Mouse (Mus musculus): ENCODE results near the gene Atf7ip. TPM values are rescaled to one million over a fixed set of nuclear protein-coding genes. Genes with fewer than 3 reads are reported as not detected.

The Atf7ip gene
- polyA plus RNA-seq, 1 experiment: 110 TPM

DNA sequence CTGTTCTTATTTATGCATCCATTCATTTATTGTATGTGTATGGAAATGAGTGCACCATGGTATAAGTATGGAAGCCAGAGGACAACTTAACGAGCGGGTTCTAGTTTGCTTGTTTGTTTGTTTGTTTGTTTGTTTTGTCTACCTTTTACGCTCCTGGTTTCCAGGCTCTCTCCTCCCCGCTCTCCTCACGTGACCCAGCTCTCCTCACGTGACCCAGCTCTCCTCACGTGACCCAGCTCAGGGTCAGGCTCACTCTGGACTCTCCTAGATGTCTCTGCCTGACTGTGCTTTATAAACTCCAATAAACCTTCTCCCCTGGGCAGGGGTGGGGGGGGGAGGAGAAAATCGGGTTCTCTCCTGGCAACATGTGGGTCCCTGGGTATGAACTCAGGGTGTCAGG, 144.7 kb downstream of the Atf7ip start:
- H3K4me3 ChIP-seq (ENCODE audit: low read depth, low read length): no peak overlapping the region
- no peaks in the 10 kb centered on the region for H3K27me3 ChIP-seq (ENCODE audit: control insufficient read depth, insufficient read depth, low read length, poor library complexity, severe bottlenecking)
- no peaks in the 10 kb centered on the region for H3K9me3 ChIP-seq (replicated peaks; ENCODE audit: control insufficient read depth, insufficient read depth, low read length, poor library complexity, severe bottlenecking)
- no peaks in the 10 kb centered on the region for H3K36me3 ChIP-seq (ENCODE audit: control insufficient read depth, insufficient read depth, low read length, poor library complexity, severe bottlenecking)
- no peak overlapping the region for H3K9ac ChIP-seq (ENCODE audit: low read depth, poor library complexity, severe bottlenecking)
- H3K4me1 ChIP-seq (ENCODE audit: control insufficient read depth, insufficient read depth, low read length): no peaks in the 10 kb centered on the region
- no peak overlapping the region for H3K27ac ChIP-seq (ENCODE audit: insufficient read depth, low read length)
- TF ChIP-seq EP300 (IDR thresholded peaks at IDR 0.05; ENCODE audit: insufficient read depth, low read depth, low read length): no peak

DNA sequence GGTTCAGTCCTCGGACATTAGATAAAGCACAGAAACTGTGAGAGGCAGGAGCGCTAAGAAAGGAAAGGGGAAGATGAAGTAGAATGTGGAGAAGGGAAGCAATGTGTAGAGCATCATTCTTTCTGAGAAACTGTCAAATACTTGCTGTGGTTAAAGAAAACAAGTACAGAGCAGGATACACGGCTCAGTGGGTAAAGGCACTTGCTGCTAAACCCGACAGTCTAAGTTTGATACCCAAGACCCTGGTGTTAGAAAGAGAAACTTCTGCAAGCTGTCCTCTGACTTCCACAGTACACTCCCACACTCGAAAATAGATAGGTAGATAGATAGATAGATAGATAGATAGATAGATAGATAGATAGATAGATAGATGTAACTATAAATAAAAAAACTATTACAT, 147.4 kb downstream of the Atf7ip start:
- Histone ChIP-seq H3K9me3 (replicated peaks; ENCODE audit: control insufficient read depth, insufficient read depth, low read length, poor library complexity, severe bottlenecking) (no peaks in the 10 kb centered on the region), H3K27me3 (ENCODE audit: control insufficient read depth, insufficient read depth, low read length, poor library complexity, severe bottlenecking) (no peaks in the 10 kb centered on the region), H3K4me1 (ENCODE audit: control insufficient read depth, insufficient read depth, low read length) (no peaks in the 10 kb centered on the region), H3K36me3 (ENCODE audit: control insufficient read depth, insufficient read depth, low read length, poor library complexity, severe bottlenecking) (no peaks in the 10 kb centered on the region), H3K9ac (ENCODE audit: low read depth, poor library complexity, severe bottlenecking) (no peak overlapping the region), H3K4me3 (ENCODE audit: low read depth, low read length) (no peak overlapping the region), H3K27ac (ENCODE audit: insufficient read depth, low read length) (no peak overlapping the region)
- TF ChIP-seq POLR2A (IDR thresholded peaks at IDR 0.05; ENCODE audit: insufficient read depth, low read length): no peak
- no peak for TF ChIP-seq EP300 (IDR thresholded peaks at IDR 0.05; ENCODE audit: insufficient read depth, low read depth, low read length)
- no peak for TF ChIP-seq CTCF (IDR thresholded peaks at IDR 0.05; ENCODE audit: low read depth, low read length)

DNA sequence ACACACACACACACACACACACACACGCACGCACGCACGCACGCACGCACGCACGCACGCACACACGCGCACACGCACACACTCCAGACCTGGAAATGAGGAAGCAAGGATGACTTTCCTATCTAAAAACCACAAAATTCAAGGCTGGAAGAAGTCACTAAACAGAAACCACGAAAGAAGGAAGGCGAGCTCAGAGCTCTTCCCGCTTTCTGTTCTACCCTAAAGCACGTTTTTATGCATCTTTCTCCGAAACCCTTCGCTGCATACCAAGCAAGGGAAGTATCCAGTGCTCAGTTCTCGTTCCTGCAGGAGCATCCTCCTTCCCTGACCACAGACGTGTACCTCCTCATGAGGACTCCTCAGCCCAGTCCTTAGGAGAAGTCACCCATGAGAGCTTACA, 148.5 kb downstream of the Atf7ip start:
- TF ChIP-seq EP300 (IDR thresholded peaks at IDR 0.05; ENCODE audit: insufficient read depth, low read depth, low read length) (no peak), POLR2A (IDR thresholded peaks at IDR 0.05; ENCODE audit: insufficient read depth, low read length) (no peak), CTCF (IDR thresholded peaks at IDR 0.05; ENCODE audit: low read depth, low read length) (no peak)
- no peaks in the 10 kb centered on the region for H3K9me3 ChIP-seq (replicated peaks; ENCODE audit: control insufficient read depth, insufficient read depth, low read length, poor library complexity, severe bottlenecking)
- no peak overlapping the region for H3K27ac ChIP-seq (ENCODE audit: insufficient read depth, low read length)
- H3K27me3 ChIP-seq (ENCODE audit: control insufficient read depth, insufficient read depth, low read length, poor library complexity, severe bottlenecking): no peaks in the 10 kb centered on the region
- no peak overlapping the region for H3K4me3 ChIP-seq (ENCODE audit: low read depth, low read length)
- no peak overlapping the region for H3K9ac ChIP-seq (ENCODE audit: low read depth, poor library complexity, severe bottlenecking)
- H3K36me3 ChIP-seq (ENCODE audit: control insufficient read depth, insufficient read depth, low read length, poor library complexity, severe bottlenecking): no peaks in the 10 kb centered on the region
- H3K4me1 ChIP-seq (ENCODE audit: control insufficient read depth, insufficient read depth, low read length): no peaks in the 10 kb centered on the region

DNA sequence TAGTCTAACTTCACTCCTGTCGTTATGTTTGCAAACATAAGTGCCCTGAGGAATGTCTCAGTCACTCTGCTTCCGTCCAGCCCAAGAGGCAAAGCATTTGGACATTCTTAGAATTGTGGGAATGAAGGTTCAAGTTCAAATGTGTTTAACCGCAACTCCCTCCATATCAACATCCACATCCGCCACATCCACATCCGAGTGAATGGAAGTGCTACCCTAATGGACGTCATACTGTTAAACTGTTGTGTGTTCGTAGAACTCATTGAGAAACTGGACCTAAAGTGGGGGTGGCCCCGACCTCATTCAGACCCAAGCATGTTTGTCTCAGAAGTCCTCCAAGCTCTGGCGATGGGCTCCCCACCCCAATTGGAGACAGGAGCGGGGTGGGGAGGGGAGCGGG, 149.8 kb downstream of the Atf7ip start:
- Histone ChIP-seq H3K36me3 (ENCODE audit: control insufficient read depth, insufficient read depth, low read length, poor library complexity, severe bottlenecking) (no peaks in the 10 kb centered on the region), H3K27ac (ENCODE audit: insufficient read depth, low read length) (no peak overlapping the region), H3K9me3 (replicated peaks; ENCODE audit: control insufficient read depth, insufficient read depth, low read length, poor library complexity, severe bottlenecking) (no peaks in the 10 kb centered on the region), H3K9ac (ENCODE audit: low read depth, poor library complexity, severe bottlenecking) (peak overlapping the region; percentile 34; the same call in 1 of the 2 replicates), H3K27me3 (ENCODE audit: control insufficient read depth, insufficient read depth, low read length, poor library complexity, severe bottlenecking) (no peaks in the 10 kb centered on the region), H3K4me1 (ENCODE audit: control insufficient read depth, insufficient read depth, low read length) (no peaks in the 10 kb centered on the region), H3K4me3 (ENCODE audit: low read depth, low read length) (no peak overlapping the region)
- no peak for TF ChIP-seq CTCF (IDR thresholded peaks at IDR 0.05; ENCODE audit: low read depth, low read length)
- no peak for TF ChIP-seq EP300 (IDR thresholded peaks at IDR 0.05; ENCODE audit: insufficient read depth, low read depth, low read length)
- TF ChIP-seq POLR2A (IDR thresholded peaks at IDR 0.05; ENCODE audit: insufficient read depth, low read length): no peak

DNA sequence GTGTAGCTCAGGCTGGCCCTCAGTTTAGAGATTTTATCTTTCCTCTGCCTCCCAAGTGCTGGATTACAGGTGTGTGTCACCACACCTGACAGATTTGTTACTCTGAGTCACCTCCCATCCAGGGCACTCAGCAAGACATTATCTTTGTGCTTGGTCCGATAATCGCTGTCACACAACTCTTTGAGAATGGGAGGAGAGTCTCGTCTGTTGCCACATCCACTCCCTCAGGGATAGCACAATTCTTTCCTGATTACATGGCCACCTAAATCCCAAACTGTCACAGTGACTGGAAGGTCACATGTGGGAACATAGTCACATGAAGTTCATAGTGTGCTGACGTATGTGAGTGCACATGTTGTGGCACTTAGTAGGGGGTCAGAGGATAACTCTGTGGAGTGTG, 152.3 kb downstream of the Atf7ip start:
- H3K9me3 ChIP-seq (replicated peaks; ENCODE audit: control insufficient read depth, insufficient read depth, low read length, poor library complexity, severe bottlenecking): no peaks in the 10 kb centered on the region
- H3K4me3 ChIP-seq (ENCODE audit: low read depth, low read length): no peak overlapping the region
- H3K4me1 ChIP-seq (ENCODE audit: control insufficient read depth, insufficient read depth, low read length): no peaks in the 10 kb centered on the region
- no peaks in the 10 kb centered on the region for H3K36me3 ChIP-seq (ENCODE audit: control insufficient read depth, insufficient read depth, low read length, poor library complexity, severe bottlenecking)
- no peaks in the 10 kb centered on the region for H3K27me3 ChIP-seq (ENCODE audit: control insufficient read depth, insufficient read depth, low read length, poor library complexity, severe bottlenecking)
- no peak overlapping the region for H3K9ac ChIP-seq (ENCODE audit: low read depth, poor library complexity, severe bottlenecking)
- TF ChIP-seq EP300 (IDR thresholded peaks at IDR 0.05; ENCODE audit: insufficient read depth, low read depth, low read length): no peak
- TF ChIP-seq POLR2A (IDR thresholded peaks at IDR 0.05; ENCODE audit: insufficient read depth, low read length): no peak
- TF ChIP-seq CTCF (IDR thresholded peaks at IDR 0.05; ENCODE audit: low read depth, low read length): no peak
- H3K27ac ChIP-seq (ENCODE audit: insufficient read depth, low read length): no peak overlapping the region

DNA sequence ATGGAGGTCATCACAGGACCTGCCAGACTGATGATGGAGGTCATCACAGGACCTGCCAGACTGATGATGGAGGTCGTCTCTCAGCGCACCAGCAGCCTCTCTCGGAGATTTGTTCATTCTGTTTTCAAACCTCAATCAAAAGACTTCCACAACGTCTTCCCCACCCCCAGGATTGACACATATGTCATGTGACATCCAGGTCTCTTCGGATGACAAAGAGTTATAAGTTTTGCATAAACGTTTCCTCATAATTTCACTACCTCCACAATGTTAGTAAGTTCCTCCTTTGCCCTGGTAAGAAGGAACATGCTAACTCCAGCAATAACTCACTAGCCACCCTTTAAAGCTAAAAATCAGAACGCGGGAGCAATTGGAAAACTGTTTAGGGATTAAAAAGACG, 153.3 kb downstream of the Atf7ip start:
- Histone ChIP-seq H3K36me3 (ENCODE audit: control insufficient read depth, insufficient read depth, low read length, poor library complexity, severe bottlenecking) (no peaks in the 10 kb centered on the region), H3K4me3 (ENCODE audit: low read depth, low read length) (no peak overlapping the region), H3K9me3 (replicated peaks; ENCODE audit: control insufficient read depth, insufficient read depth, low read length, poor library complexity, severe bottlenecking) (no peaks in the 10 kb centered on the region), H3K4me1 (ENCODE audit: control insufficient read depth, insufficient read depth, low read length) (no peaks in the 10 kb centered on the region), H3K9ac (ENCODE audit: low read depth, poor library complexity, severe bottlenecking) (no peak overlapping the region), H3K27me3 (ENCODE audit: control insufficient read depth, insufficient read depth, low read length, poor library complexity, severe bottlenecking) (no peaks in the 10 kb centered on the region), H3K27ac (ENCODE audit: insufficient read depth, low read length) (no peak overlapping the region)
- TF ChIP-seq EP300 (IDR thresholded peaks at IDR 0.05; ENCODE audit: insufficient read depth, low read depth, low read length) (no peak), POLR2A (IDR thresholded peaks at IDR 0.05; ENCODE audit: insufficient read depth, low read length) (no peak), CTCF (IDR thresholded peaks at IDR 0.05; ENCODE audit: low read depth, low read length) (no peak)

Other genes with a start within 250 kb of the Atf7ip start
- not detected in 2 replicates for gene Gm8994, start 178.6 kb upstream of the Atf7ip start, polyA plus RNA-seq (2011; ENCODE audit: insufficient read depth, insufficient read length, low read depth, missing spikeins)
- 0.36 TPM in 1 of 2 replicates, not detected in the other for gene E330021D16Rik, start 90.6 kb upstream of the Atf7ip start, polyA plus RNA-seq (2011; ENCODE audit: insufficient read depth, insufficient read length, low read depth, missing spikeins)
- gene Plbd1, start 155.8 kb downstream of the Atf7ip start, polyA plus RNA-seq (2011; ENCODE audit: insufficient read depth, insufficient read length, low read depth, missing spikeins): 1.2 and 1.9 TPM in 2 replicates